Mouse (Mus musculus) forebrain, embryonic 11.5 days (tissue): ENCODE data around the gene Kif28. TPM values are rescaled to one million over a fixed set of nuclear protein-coding genes. Genes with fewer than 3 reads are reported as not detected.

ENCODE experiments used
- ATAC-seq: fragments of 200-750 bp; cut with Nextera tagmentation; replicated peaks from 2 replicates; pipeline ENCODE4 v1.8.0; 2017; ENCODE audit warnings: moderate TSS enrichment; ENCODE audit not compliant: low FRiP score
- DNase-seq: peaks from one replicate; pipeline ENCODE4 v3.0.0-alpha.2; 2017; ENCODE audit warnings: low spot score
- H3K27ac ChIP-seq: fragments of 300-500 bp; sonication (generic); 2 replicates; pipeline ENCODE4 v1.5.1; 2014; ENCODE audit warnings: low read depth, low read length
- H3K27me3 ChIP-seq: fragments of 300-500 bp; sonication (generic); 2 replicates; pipeline ENCODE4 v1.6.1; 2014; ENCODE audit warnings: mild to moderate bottlenecking, low read length, mixed read lengths; ENCODE audit not compliant: control insufficient read depth, insufficient read depth
- H3K36me3 ChIP-seq: fragments of 300-500 bp; sonication (generic); 2 replicates; pipeline ENCODE4 v1.6.1; 2014; ENCODE audit warnings: mild to moderate bottlenecking, low read length, moderate library complexity, mixed read lengths; ENCODE audit not compliant: control insufficient read depth, insufficient read depth
- H3K4me1 ChIP-seq: fragments of 300-500 bp; sonication (generic); replicated peaks from 2 replicates; pipeline ENCODE4 v1.6.1; 2014; ENCODE audit warnings: low read length, mixed read lengths; ENCODE audit not compliant: control insufficient read depth, insufficient read depth
- H3K4me2 ChIP-seq: fragments of 300-500 bp; sonication (generic); 2 replicates; pipeline ENCODE4 v1.6.1; 2014; ENCODE audit warnings: low read depth, mild to moderate bottlenecking, low read length, moderate library complexity, mixed read lengths; ENCODE audit not compliant: severe bottlenecking
- H3K4me3 ChIP-seq: fragments of 300-500 bp; sonication (generic); 2 replicates; pipeline ENCODE4 v1.5.1; 2014; ENCODE audit warnings: low read depth, low read length
- H3K9ac ChIP-seq: fragments of 300-500 bp; sonication (generic); 2 replicates; pipeline ENCODE4 v1.6.1; 2014; ENCODE audit warnings: low read length
- H3K9me3 ChIP-seq: fragments of 300-500 bp; sonication (generic); 2 replicates; pipeline ENCODE4 v1.6.1; 2016; ENCODE audit warnings: low read length, mixed read lengths; ENCODE audit not compliant: control insufficient read depth
- WGBS: fragments of 180-500 bp; shearing (Covaris S2); extraction: QIAGEN DNeasy Blood & Tissue Kit; methylation state at CpG from one replicate; pipeline ENCODE4 v1.1.7; 2014; 5-methylcytosine and 5-hydroxymethylcytosine counted together
- polyA plus RNA-seq: library from polyadenylated mRNA; unstranded; fragments of >200 nt; fragmentation: Nextera tagmentation; extraction: Ambion mirVana; gene quantifications from 2 replicates; pipeline ENCODE4 v1.2.1, GENCODE M21; 2014

Gene Kif28
- polyA plus RNA-seq, 1 experiment from 2014 or later: not detected

- 0 out of 2 replicates have a peak overlapping the region, but pooled peaks have one; percentile 14 for H3K27ac ChIP-seq
- 22% methylated on average over 12 of the region's 12 CpGs for WGBS
- DNase-seq (no peak), ATAC-seq (no peak)
- peak overlapping the region; percentile 86 for H3K9ac ChIP-seq
- H3K4me2 ChIP-seq: peak overlapping the region; percentile 77
- H3K27me3 ChIP-seq: no peaks in the 10 kb centered on the region
- no peaks in the 10 kb centered on the region for H3K4me1 ChIP-seq
- H3K4me3 ChIP-seq: peak overlapping the region; percentile 73
- no peaks in the 10 kb centered on the region for H3K9me3 ChIP-seq
- no peaks in the 10 kb centered on the region; the same call in 1 of the 2 replicates for H3K36me3 ChIP-seq
These were observed 76.1 kb downstream of the Kif28 start for GRCm38 (mm10) chr1:179668836-179669537.

- peak; percentile 92 for DNase-seq
- under 1% methylated on average over 84 of the region's 84 CpGs for WGBS
- H3K9me3 ChIP-seq: no peaks in the 10 kb centered on the region
These were observed 76.9 kb downstream of the Kif28 start, which contains the start of gene Sccpdh for GRCm38 (mm10) chr1:179668013-179668805. TSS of gene Sccpdh (plus strand) at chr1:179668210.

GRCm38 (mm10) chr1:179667450-179667849 lies 77.6 kb downstream of the Kif28 start:
- Histone ChIP-seq H3K36me3 (no peaks in the 10 kb centered on the region; the same call in 1 of the 2 replicates), H3K27me3 (no peaks in the 10 kb centered on the region), H3K9ac (peak overlapping the region; percentile 86), H3K27ac (peak overlapping the region; percentile 14; the same call in 1 of the 2 replicates), H3K4me2 (peak overlapping the region; percentile 77), H3K4me1 (no peaks in the 10 kb centered on the region), H3K4me3 (peak overlapping the region; percentile 73), H3K9me3 (no peaks in the 10 kb centered on the region)
- ATAC-seq (peak; percentile 2; the same call in 1 of the 2 replicates), DNase-seq (no peak)
- 2% methylated on average over 7 of the region's 7 CpGs for WGBS

More at GRCm38 (mm10) chr1:179668013-179668805, 76.9 kb downstream of the Kif28 start, which contains the start of gene Sccpdh:
- H3K27ac ChIP-seq: peak within 1 kb of the TSS; percentile 14
- no peaks in the 10 kb centered on the region for H3K4me1 ChIP-seq
- no peaks in the 10 kb centered on the region; the same call in 1 of the 2 replicates for H3K36me3 ChIP-seq
- peak within 1 kb of the TSS; percentile 86 for H3K9ac ChIP-seq
- no peaks in the 10 kb centered on the region for H3K27me3 ChIP-seq
- H3K4me3 ChIP-seq: peak within 1 kb of the TSS; percentile 73
- H3K4me2 ChIP-seq: peak within 1 kb of the TSS; percentile 77
- peak; percentile 97 for ATAC-seq

DNA sequence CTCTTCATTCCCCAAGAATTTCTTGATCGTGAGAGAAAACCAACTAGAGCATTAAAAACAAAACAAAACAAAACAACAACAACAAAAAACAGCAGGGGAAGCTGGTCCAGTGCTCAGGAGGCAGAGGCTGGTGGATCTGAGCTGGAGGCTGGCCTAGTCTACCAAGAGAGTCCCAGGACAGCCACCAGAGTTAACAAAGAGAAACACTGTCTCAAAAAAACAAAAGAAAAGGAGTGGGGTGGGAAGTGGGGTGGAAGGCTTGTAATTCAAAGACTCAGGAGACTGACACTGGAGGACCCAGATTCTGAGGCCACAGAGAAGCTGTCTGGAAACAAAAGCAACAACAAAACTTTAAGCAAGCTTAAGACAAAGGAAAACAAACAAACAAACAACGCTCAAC lies 78.1 kb downstream of the Kif28 start:
- Histone ChIP-seq H3K9me3 (no peaks in the 10 kb centered on the region), H3K36me3 (no peaks in the 10 kb centered on the region; the same call in 1 of the 2 replicates), H3K27me3 (no peaks in the 10 kb centered on the region), H3K4me2 (no peak overlapping the region), H3K4me3 (no peak overlapping the region), H3K4me1 (no peaks in the 10 kb centered on the region), H3K9ac (no peak overlapping the region), H3K27ac (no peak overlapping the region)
- WGBS: 63% methylated on average over 2 of the region's 2 CpGs
- ATAC-seq (no peak), DNase-seq (no peak)

GRCm38 (mm10) chr1:179664309-179664930 lies 80.7 kb downstream of the Kif28 start:
- no peak overlapping the region for H3K4me2 ChIP-seq
- no peaks in the 10 kb centered on the region for H3K4me1 ChIP-seq
- no peaks in the 10 kb centered on the region for H3K36me3 ChIP-seq
- WGBS: 52% methylated on average over 4 of the region's 4 CpGs
- DNase-seq (no peak), ATAC-seq (no peak)
- H3K9ac ChIP-seq: no peak overlapping the region
- no peak overlapping the region for H3K4me3 ChIP-seq
- H3K27me3 ChIP-seq: no peaks in the 10 kb centered on the region
- H3K9me3 ChIP-seq: no peaks in the 10 kb centered on the region
- no peak overlapping the region for H3K27ac ChIP-seq

DNA sequence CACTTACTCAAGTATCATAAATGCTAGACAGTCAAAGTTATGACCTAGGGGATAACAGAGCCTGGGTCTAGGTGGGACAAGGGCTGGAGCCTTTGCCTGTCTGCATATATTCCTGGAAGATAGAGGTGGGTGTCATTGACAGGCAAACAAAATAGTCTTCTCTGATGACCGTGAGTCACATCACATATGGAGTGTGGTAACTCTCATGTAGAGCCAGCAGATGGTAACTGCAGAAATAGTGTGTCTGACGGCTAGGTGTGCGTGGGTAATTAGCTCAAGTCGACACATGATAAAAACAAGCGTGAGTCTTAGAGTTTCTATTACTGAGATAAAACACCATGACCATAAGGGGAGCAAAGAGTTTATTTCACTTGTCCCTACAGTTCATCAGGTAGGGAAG lies 82.0 kb downstream of the Kif28 start:
- Histone ChIP-seq H3K9me3 (no peaks in the 10 kb centered on the region), H3K4me2 (no peak overlapping the region), H3K9ac (no peak overlapping the region), H3K27me3 (no peaks in the 10 kb centered on the region), H3K4me3 (no peak overlapping the region), H3K36me3 (no peaks in the 10 kb centered on the region), H3K27ac (no peak overlapping the region), H3K4me1 (no peaks in the 10 kb centered on the region)
- DNase-seq: no peak
- WGBS: 91% methylated on average over 5 of the region's 5 CpGs
- no peak for ATAC-seq

DNA sequence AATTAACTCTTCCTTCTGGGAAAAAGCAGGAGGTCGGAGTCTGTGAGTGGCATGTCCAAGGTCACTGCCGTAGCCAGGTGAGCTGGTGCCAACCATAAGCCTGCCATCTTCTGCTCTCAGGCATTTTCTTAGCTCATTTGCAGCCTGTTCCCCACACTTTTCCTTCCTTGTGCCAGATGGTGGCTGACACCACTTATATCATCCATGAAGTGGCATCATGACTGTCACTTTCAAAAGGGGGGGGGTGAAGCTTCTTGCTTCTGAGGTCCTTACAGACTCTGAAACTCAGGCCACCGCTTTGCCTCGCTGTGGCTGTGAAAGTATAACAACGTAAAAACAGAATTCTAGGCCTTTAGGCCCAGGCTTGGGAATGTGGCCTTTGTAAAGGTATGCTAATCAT lies 93.8 kb downstream of the Kif28 start:
- ATAC-seq (no peak), DNase-seq (no peak)
- Histone ChIP-seq H3K4me1 (no peaks in the 10 kb centered on the region), H3K27ac (no peak overlapping the region), H3K9me3 (no peaks in the 10 kb centered on the region), H3K4me3 (no peak overlapping the region), H3K4me2 (no peak overlapping the region), H3K36me3 (no peaks in the 10 kb centered on the region), H3K9ac (no peak overlapping the region), H3K27me3 (no peaks in the 10 kb centered on the region)
- 84% methylated on average over 5 of the region's 5 CpGs for WGBS

DNA sequence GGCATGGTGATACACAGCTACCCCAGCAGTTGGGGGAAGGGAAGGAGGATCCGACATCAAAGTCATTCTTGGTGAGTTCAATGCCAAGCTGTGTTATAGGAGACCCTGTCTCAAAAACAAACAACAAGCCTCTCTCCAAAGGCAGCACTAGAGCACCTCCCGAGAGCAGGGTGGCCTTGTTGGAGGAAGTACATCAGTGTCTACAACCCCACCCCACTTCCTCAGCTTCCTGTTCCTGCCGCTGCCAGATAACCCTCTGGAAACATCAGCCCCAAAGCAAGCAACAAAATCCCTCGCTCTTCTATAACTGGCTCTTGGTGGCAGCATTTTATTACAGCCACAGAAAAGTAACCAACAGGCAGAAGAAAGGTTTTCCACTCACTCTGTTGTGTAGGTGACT lies 94.8 kb downstream of the Kif28 start:
- no peak overlapping the region for H3K4me2 ChIP-seq
- no peaks in the 10 kb centered on the region for H3K4me1 ChIP-seq
- ATAC-seq: no peak
- H3K27me3 ChIP-seq: no peaks in the 10 kb centered on the region
- DNase-seq: no peak
- H3K9me3 ChIP-seq: no peaks in the 10 kb centered on the region
- no peak overlapping the region for H3K27ac ChIP-seq
- no peaks in the 10 kb centered on the region for H3K36me3 ChIP-seq
- H3K9ac ChIP-seq: no peak overlapping the region
- 81% methylated on average over 4 of the region's 4 CpGs for WGBS
- H3K4me3 ChIP-seq: no peak overlapping the region
